Mouse (Mus musculus) heart, adult 2 months (tissue): Measurements from ENCODE around the gene Osbpl7.

Experiments used
- CTCF ChIP-seq: fragments of 200-600 bp; IDR thresholded peaks from 2 replicates; pipeline ENCODE4 v1.8.1; 2022; ENCODE audit warnings: antibody characterized with exemption, mild to moderate bottlenecking, moderate library complexity
- EP300 ChIP-seq: fragments of 200-500 bp; IDR thresholded peaks from 2 replicates; pipeline ENCODE4 v1.6.1; 2011; ENCODE audit warnings: low read depth, low read length, control low read depth; ENCODE audit not compliant: insufficient read depth
- POLR2A ChIP-seq: fragments of 200-500 bp; IDR thresholded peaks from 2 replicates; pipeline ENCODE4 v1.6.1; 2011; ENCODE audit warnings: mild to moderate bottlenecking, low read depth, low read length, control low read depth; ENCODE audit not compliant: insufficient read depth

GRCm38 (mm10) chr11:97036141-97036540 lies 14.3 kb upstream of the Osbpl7 start:
- TF ChIP-seq POLR2A (no peak), CTCF (no peak), EP300 (no peak)
